Mouse (Mus musculus): ENCODE results near the gene Taf4.

GRCm38 (mm10) chr2:179863266-179863665 lies 113.2 kb downstream of the Taf4 start:
- TF ChIP-seq MYOG (IDR thresholded peaks at IDR 0.05; ENCODE audit: control insufficient read depth in 1 of 3, insufficient read depth in 1 of 3, insufficient read length in 2 of 3, low read depth in 2 of 3) (no peak), POLR2A (IDR thresholded peaks at IDR 0.05; ENCODE audit: insufficient read length, low read depth) (no peak), MYOD1 (IDR thresholded peaks at IDR 0.05; ENCODE audit: control insufficient read depth in 1 of 3, insufficient read length in 2 of 3, low read depth in 2 of 3) (no peak), E2F4 (IDR thresholded peaks at IDR 0.05; ENCODE audit: insufficient read depth) (no peak)
